Mouse (Mus musculus) B cell, adult 2 months (primary cell): ENCODE measurements at regions not wholly inside any gene's neighbourhood (a gene's known extent, or its start where the extent isn't known, plus 50 kb on each side); places are given as distances from the start of the nearest gene placed in this dataset.
A peak's percentile ranks its signal among the peaks of the same experiment; 100 is the strongest.
"Not testable (repeated sequence)": the region's sequence is repeated elsewhere in the genome, so short reads cannot be mapped to it uniquely, and the experiment has no call there.

Experiments
- DNase-seq, 2 experiments: peaks; one replicate each; pipeline ENCODE4 v3.0.0; 2022

GRCm38 (mm10) chr7:75360874-75361273 is 51.8 kb upstream of the Sv2b start:
- no peak for DNase-seq

DNA sequence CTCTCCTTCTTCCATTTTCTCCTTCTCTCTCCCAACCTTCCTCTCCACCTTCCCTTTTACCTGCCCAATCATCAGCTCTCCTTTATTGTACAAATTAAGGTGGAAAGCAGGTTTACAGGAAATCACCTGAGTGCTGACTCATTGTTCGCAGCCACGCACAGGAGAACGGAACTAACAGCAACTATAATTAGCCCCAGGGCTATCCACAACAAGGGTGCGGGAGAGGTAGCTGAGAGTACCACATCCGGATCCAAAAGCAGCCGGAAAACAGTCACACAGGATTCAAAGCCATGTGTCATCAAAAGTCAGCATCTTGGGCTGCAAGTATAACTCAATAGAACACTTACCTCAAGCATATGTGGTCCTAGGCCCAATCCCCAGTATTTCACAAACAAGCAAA is 53.5 kb upstream of the Sv2b start:
- peak; percentile 14 to 25 for DNase-seq

- DNase-seq: no peak
Measured at GRCm38 (mm10) chr7:75365480-75365879, 56.4 kb upstream of the Sv2b start.

- peak; percentile 85 to 86 for DNase-seq
Measured at GRCm38 (mm10) chr7:75366285-75366882, 57.3 kb upstream of the Sv2b start.

GRCm38 (mm10) chr7:75368315-75368714 is 59.3 kb upstream of the Sv2b start:
- DNase-seq: no peak

DNA sequence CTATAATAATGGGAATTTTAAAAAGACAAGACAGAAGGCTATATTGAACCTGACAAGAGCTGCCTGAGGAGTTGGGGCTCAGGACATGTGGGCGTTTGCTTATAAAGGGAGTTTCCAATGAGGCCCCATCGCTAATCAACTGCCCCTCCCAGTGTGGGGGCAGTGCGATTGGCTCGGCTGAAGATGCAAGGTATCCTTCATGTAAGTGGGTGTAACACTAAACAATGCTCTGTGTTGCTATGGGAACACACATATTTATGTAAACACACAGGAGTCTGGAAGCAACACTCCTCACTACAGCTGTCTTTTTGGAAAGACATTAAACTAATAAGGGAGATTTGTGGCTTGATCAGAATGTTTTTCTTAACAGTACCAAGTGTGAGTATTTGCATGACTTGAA is 60.3 kb upstream of the Sv2b start:
- DNase-seq: peak in 1 of 2 experiments; percentile 29

DNA sequence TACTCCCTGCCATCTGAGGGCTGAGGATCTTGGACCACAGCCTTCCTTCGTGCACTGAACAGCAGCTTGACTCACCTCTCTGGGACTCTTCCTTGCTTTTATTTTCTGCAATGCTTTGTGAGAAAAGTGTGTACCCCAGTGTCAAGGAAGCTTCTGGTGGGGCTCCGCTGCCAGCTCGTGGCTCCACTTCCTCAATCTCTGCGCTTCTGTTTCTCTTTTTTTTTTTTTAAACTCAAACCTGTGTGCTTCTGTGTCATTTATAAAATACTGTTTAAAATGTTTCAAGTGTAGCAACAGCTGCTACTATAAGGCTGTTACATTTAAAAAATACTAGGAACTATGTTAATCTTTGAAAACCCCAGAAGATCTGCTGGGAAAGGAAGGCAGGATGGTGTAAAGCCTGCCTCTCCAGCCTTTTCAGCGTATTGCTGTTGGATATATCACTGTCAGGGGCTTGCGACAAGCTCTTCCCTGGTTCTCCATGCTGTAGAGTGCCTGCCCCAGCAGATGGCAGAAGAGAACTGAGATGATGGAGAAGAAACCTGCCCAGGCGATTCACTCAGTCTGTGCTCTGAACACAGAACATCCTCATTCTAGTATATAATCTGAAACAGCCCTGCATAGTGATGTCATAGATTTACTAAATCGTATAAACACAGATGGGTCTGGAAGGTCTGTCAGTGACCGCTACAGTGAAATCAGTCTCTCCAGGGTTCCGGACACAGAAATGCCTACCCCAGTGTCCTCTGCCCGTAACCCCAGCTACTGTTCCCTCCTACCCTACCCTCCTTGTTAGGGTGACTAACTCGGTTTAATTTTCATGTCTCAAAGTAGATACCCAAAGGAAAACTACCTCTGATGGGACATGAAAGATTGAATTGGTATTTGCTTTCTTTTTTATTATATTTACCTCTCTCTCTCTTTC is 61.8 kb upstream of the Sv2b start:
- peak; percentile 86 to 88 for DNase-seq

DNA sequence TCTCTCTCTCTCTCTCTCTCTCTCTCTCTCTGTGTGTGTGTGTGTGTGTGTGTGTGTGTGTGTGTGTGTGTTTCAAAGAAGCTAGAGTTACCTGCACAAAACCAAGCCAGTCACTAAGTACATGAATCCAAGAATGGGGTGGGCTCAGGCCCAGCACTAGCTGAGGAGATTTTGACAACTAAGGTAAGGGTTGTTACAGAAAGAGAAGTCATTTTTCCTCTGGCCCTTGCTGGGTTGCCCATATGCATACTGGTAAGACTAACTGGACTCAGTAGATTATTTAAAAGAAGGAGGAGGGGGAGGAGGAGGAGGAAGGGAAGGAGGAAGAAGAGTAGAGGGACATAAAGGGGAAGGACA is 62.4 kb upstream of the Sv2b start:
- DNase-seq: peak; percentile 31

- peak; percentile 74 to 79 for DNase-seq
Measured at GRCm38 (mm10) chr7:75371991-75372390, 62.9 kb upstream of the Sv2b start.

- DNase-seq: no peak
Measured at GRCm38 (mm10) chr7:75372892-75373444, 63.9 kb upstream of the Sv2b start.

DNA sequence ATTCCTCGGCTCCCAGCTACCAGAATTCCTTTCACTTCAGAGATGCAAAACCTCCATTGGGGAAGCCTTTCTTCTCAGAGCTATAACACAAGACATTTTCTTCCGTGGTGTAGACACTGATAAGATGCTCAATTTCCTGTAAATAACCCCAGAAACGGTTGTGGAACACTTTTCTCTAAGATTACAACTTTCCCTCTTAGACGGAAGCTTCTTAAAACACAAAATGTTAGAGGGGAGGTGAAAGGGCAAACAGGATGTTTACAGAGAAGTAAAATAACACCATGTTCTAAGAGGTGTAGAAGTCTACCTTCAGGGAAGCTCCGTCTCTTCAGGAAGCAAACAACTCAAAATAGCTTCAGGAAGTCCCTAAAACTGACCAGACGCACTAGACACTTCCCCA is 65.4 kb upstream of the Sv2b start:
- no peak for DNase-seq

GRCm38 (mm10) chr7:75379595-75379994 is 70.5 kb upstream of the Sv2b start:
- no peak for DNase-seq

DNA sequence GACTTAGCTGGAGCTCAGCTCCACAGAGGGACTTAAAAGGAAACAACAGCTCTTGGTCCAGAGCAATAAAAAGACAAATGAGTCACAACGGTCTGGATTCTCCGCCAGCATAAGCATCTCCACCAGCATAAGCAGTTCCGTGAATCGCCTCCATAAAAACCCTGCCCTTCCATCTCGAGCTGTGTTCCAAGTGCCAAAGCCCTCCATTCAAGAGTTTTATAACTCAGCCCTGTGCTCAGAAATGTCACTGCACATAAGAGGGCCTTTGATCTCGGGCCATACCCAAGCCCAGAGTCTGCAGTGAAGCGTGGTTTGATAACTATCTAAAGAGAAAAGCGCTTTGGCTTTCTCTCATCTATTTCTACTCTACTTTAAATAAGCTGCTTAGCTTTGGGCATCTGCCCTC is 70.8 kb upstream of the Akap13 start:
- no peak for DNase-seq

- no peak for DNase-seq
Measured at GRCm38 (mm10) chr7:75387033-75387432, 68.3 kb upstream of the Akap13 start.

- DNase-seq: peak; percentile 58 to 59
Measured at GRCm38 (mm10) chr7:75387821-75388431, 67.4 kb upstream of the Akap13 start.

DNA sequence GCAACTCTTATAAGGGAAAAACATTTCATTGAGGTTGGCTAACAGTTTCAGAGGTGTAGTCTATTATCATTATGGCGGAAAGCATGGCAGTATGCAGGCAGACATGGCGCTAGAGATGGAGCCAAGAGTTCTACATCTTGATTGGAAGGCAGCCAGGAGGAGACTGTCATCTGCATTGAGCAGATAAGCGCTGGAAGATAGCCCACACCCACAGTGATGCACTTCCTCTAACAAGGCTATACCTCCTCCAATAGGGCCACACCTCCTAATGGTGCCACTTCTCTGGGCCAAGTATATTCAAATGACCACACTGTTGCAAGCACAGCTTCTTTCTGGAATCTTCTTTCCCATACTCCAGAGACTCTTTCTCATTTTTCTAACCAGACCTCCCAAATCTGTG is 65.2 kb upstream of the Akap13 start:
- DNase-seq: no peak

- no peak for DNase-seq
Measured at GRCm38 (mm10) chr7:75392783-75393182, 62.6 kb upstream of the Akap13 start.

DNA sequence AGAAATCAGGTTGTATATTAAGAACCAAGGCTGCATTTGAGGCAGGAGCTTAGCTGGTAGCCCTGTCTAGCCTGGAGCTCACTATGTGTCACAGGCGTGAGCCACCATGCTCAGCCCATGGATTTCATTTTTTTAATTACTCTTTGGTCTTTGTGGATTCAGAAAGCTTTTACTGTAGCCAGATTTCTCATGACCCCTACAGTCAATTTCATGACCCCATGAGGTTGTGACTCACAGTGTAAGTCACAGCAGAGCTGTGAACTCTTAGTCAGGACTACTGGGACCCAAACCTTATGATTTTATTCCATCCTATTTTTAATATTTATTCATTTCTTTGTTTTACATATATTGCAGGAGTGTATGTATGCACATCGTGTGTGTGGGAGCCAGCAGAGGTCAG is 61.9 kb upstream of the Akap13 start:
- no peak for DNase-seq

DNA sequence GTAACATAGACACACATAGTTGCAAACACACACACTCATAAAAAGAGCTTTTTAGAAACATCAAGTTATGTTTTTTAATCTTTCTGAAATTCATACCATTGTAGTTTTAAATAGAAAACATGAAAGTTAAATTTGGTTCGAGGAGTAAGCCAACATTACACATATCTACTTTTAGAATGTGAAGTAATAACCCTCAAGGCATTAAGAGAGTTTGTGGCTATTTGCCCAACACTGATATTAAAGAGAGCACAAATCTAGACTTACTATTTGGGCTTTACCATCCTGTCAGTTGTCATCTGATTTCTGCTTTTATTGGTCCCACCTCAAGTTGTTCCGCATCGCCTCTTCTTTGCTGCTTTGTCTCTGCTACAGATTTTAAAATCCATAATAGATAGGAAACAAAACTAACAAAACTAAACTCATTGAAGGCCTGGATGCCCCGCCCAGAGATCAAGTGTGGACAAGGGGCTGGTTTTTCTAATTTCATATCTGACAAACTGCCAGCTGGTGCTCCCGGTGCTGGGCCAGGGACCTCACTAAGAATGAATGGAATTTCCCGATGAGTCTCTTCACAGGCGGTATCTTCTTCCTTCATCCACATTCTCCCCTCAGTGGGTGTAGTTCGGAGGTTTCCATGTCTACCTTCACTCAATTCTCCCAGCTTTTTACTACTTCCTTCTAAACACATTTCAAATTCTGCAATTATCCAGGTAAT is 60.3 kb upstream of the Akap13 start:
- DNase-seq: no peak

DNA sequence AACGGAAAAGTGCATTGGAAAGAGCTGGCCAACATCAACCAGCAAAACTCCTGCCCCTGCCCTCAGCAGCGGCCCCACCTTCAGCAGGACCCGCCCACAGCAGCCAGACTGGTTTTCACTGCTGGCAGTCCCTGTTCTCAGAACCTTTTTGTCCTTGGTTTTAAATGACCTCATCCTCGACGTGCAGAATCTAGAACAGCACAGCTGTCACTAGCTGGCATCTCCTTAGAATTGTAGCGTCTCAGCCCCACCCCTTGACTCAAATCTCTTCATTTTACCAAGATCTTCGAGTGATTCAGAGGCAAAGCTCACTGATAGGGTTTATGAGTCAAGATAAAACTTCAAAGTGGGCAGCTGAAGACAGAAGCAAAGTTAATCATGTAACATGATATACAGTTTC is 57.8 kb upstream of the Akap13 start:
- no peak for DNase-seq

DNA sequence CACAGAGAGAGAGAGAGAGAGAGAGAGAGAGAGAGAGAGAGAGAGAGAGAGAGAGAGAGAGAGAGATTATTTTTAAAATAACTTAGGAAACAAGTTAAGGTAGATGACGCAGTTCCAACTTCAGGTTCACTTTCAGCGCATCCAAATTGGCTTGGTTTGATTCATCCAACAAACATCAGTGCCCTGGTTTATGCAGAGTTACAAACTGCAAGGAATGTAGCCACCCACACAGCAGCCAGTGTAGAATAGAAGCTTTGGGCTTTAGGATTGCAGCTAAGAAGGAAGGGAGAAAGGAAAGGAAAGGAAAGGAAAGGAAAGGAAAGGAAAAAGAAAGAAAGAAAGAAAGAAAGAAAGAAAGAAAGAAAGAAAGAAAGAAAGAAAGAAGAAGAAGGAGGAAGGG is 56.9 kb upstream of the Akap13 start:
- DNase-seq: not testable (repeated sequence)

DNA sequence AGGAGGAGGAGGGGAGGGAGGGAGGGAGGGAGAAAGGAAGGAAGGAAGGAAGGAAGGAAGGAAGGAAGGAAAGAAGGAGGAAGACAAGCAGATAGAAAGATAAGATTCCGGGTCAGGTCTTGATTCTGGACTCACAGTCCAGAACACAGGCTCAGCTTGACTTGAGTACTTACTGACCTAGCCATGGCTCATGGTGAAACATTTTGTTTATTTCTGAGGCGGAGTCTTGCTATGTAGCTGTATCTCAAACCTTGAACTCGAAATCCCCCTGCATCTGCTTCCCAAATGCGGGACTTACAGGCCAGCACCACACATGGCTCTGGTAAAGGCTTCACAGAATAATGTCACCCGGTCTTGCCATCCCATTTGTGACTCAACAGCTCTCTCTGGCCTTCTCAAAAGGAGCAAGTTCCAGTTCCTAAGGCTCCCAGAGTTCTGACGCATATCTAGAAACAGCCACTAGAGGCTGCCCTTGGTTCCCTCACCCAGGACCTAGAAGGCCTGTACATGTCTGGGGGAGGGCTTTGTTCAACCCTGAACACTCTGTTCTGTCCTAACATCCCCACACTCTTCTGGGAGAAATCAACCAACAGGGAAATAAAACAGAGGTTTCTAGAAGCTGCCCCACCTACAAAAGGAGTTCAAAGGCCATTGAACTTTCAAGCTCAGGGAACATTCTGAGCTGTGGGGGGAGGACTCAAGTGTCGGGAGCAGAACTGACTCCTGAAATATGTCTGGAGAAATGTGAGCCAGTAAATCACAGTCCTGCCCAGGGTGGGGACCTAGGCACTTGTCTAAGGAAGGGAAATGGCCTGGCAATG is 56.2 kb upstream of the Akap13 start:
- DNase-seq: peak; percentile 59 to 63
